Mouse (Mus musculus) heart, embryonic 13.5 days (tissue): ENCODE measurements around the gene Mx1. TPM values are rescaled to one million over a fixed set of nuclear protein-coding genes. Genes with fewer than 3 reads are reported as not detected.

Experiments
- ATAC-seq: fragments of 200-750 bp; cut with Nextera tagmentation; 2 replicates; pipeline ENCODE4 v1.8.0; 2017; ENCODE audit warnings: moderate TSS enrichment; ENCODE audit not compliant: insufficient number of reproducible peaks, low FRiP score, low TSS enrichment; ENCODE audit errors: extremely low read depth
- H3K27ac ChIP-seq: fragments of 300-500 bp; sonication (generic); replicated peaks from 2 replicates; pipeline ENCODE4 v1.5.1; 2015; ENCODE audit warnings: moderate library complexity, mild to moderate bottlenecking, inconsistent platforms
- H3K27me3 ChIP-seq: fragments of 300-500 bp; sonication (generic); replicated peaks from 2 replicates; pipeline ENCODE4 v1.6.1; 2015; ENCODE audit warnings: mild to moderate bottlenecking, inconsistent platforms
- H3K36me3 ChIP-seq: fragments of 300-500 bp; sonication (generic); 2 replicates; pipeline ENCODE4 v1.6.1; 2015; ENCODE audit warnings: mild to moderate bottlenecking, inconsistent platforms
- H3K4me1 ChIP-seq: fragments of 300-500 bp; sonication (generic); 2 replicates; pipeline ENCODE4 v1.6.1; 2015; ENCODE audit warnings: inconsistent platforms
- H3K4me2 ChIP-seq: fragments of 300-500 bp; sonication (generic); 2 replicates; pipeline ENCODE4 v1.6.1; 2015; ENCODE audit warnings: inconsistent platforms, mild to moderate bottlenecking, moderate library complexity
- H3K4me3 ChIP-seq: fragments of 300-500 bp; sonication (generic); 2 replicates; pipeline ENCODE4 v1.5.1; 2015; ENCODE audit warnings: moderate library complexity, mild to moderate bottlenecking, inconsistent platforms
- H3K9ac ChIP-seq: fragments of 300-500 bp; sonication (generic); 2 replicates; pipeline ENCODE4 v1.6.1; 2015; ENCODE audit warnings: inconsistent platforms, mild to moderate bottlenecking, moderate library complexity
- H3K9me3 ChIP-seq: fragments of 300-500 bp; sonication (generic); 2 replicates; pipeline ENCODE4 v1.6.1; 2016; ENCODE audit warnings: inconsistent platforms
- WGBS: fragments of 180-500 bp; shearing (Covaris S2); methylation state at CpG from one replicate; pipeline ENCODE4 v1.1.7; 2015; ENCODE audit warnings: mixed read lengths; 5-methylcytosine and 5-hydroxymethylcytosine counted together
- polyA plus RNA-seq: library from polyadenylated mRNA; unstranded; fragments of >200 nt; fragmentation: Nextera tagmentation; extraction: Ambion mirVana; gene quantifications from 2 replicates; pipeline ENCODE4 v1.2.1, GENCODE M21; 2015

Mx1 gene
- polyA plus RNA-seq, 1 experiment from 2014 or later: 0.27 TPM

DNA sequence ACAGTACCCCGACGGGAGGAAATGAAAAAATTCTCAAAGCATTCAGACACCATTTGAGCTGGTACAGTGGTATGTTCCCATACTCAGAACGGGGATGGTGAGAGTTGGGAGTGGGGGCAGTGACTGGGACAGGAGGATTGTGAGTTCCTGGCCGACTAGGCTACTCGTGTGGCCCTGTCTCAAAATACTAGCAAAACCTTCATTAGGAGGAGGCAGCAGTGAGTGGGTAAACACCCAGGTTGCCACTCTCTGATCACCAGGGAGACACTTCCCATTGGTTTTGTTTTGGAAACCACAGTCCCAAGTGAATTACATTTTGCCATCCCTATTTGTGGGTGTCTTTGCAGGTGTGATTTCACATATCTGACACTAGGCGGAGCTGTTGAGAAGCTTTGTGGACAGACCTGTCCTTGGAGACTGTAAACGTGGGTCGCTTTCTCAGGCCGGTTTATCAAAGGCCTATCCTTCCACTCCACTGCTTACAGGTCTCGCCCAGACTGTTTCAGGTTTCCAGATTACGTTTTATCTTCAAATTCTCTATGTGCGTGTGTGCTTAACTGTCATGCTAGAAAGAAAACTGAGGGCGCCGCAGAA is 18.9 kb downstream of the Mx1 start:
- H3K4me2 ChIP-seq: no peak overlapping the region
- no peak overlapping the region for H3K4me3 ChIP-seq
- no peak for ATAC-seq
- no peaks in the 10 kb centered on the region for H3K27me3 ChIP-seq
- whole genome bisulfite sequencing: 45% methylated on average over 14 of the region's 14 CpGs
- no peaks in the 10 kb centered on the region for H3K4me1 ChIP-seq
- H3K9ac ChIP-seq: no peak overlapping the region
- no peaks in the 10 kb centered on the region for H3K36me3 ChIP-seq
- H3K9me3 ChIP-seq: no peaks in the 10 kb centered on the region
- no peak overlapping the region for H3K27ac ChIP-seq

DNA sequence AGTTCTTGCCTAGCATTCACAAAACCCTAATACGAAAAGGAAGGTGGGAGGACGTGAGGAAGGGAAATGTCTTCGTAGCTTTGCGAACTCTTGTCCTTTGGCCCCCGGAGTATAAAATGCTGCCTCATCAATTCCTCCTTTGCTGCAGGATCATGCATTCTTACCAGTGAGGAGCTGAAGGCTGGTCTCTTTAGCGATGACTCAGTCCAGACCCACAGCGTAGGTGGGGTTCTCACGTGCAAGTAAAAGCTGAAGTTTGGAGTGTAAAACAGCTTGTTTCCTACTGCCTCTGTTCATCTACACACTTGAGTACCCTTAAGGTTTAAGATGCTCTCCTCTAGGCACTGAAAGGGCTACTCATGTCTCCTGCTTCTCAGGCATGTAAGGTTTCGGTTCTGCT is 20.7 kb downstream of the Mx1 start:
- Histone ChIP-seq H3K4me1 (no peaks in the 10 kb centered on the region), H3K4me2 (no peak overlapping the region), H3K27me3 (no peaks in the 10 kb centered on the region), H3K9me3 (no peaks in the 10 kb centered on the region), H3K4me3 (no peak overlapping the region), H3K9ac (no peak overlapping the region), H3K36me3 (peaks cover 4% of the 10 kb centered on the region; the same call in 1 of the 2 replicates), H3K27ac (no peak overlapping the region)
- 72% methylated on average over 9 of the region's 9 CpGs for whole genome bisulfite sequencing
- ATAC-seq: no peak

DNA sequence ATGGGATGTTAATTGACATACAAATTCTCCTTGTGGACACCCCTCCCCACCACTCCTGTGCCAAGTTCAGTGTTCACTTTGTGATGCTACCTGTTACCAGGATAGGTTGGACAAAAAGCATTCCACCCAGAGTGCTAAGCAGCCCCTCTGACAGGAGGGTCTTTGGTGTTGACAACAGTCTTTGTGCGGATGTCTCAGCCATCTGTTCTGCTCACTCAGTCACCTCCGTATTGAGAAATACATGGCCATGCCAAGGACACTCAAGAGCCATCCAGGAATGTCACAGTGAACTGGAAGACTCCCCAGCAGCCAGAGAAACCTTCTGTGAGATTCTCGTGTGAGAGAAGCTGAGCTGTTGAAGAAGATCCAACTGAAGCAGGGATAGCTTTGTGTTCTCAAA is 24.5 kb downstream of the Mx1 start:
- H3K36me3 ChIP-seq: peaks cover 4% of the 10 kb centered on the region; the same call in 1 of the 2 replicates
- H3K27ac ChIP-seq: no peak overlapping the region
- 61% methylated on average over 3 of the region's 3 CpGs for WGBS
- H3K9me3 ChIP-seq: no peaks in the 10 kb centered on the region
- no peaks in the 10 kb centered on the region for H3K27me3 ChIP-seq
- no peak for ATAC-seq
- no peaks in the 10 kb centered on the region for H3K4me1 ChIP-seq
- H3K4me2 ChIP-seq: no peak overlapping the region
- no peak overlapping the region for H3K4me3 ChIP-seq
- no peak overlapping the region for H3K9ac ChIP-seq

DNA sequence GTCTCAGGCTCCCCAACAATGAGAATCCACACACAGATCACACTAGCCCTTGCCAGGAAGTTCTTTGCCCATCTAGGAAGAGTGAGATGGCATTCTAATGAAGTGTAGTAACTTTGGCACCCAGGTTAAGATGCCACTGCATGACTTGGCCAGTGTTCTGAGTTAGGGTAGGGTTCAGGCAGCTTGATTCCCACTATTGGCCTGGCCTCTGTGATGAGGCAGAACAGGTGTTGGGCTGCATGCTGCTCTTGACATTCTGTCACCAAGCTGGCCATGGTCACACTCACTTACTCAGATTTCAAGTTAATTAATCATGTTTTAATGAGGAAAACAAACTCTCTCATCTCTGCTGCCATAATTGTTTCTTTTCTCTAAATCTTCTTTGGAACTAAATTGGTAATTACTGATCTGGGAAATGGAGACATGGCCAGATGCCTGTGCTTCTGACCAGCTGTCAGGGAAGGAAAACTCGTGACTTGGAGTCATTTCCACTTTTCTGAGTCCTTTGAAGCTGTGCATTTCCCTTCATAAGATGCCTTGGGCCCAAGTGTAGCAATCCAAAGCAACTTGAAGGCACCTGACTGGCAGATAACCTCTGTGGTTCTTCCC is 25.2 kb downstream of the Mx1 start:
- WGBS: 61% methylated on average over 1 of the region's 1 CpGs

DNA sequence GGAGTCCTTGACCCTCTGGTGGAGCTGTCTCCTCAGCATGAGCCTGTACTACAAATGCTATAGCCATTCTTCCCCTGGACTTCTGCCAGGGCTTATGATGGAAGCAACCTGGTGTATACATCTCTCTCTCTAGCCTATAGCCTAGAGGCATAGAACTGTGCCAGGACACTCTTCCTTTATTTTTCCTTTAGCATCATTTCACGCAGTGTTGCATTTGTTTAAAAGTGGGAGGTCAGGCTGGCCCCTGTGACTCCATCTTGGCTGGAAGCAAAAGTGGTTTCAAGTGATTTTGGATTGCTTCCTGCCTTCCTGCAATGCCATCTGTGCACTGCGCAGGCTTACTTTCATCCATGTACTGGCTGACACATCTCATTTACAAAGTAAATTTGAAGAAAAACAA is 28.5 kb downstream of the Mx1 start:
- Histone ChIP-seq H3K4me2 (no peak overlapping the region), H3K27ac (no peak overlapping the region), H3K36me3 (peaks cover 4% of the 10 kb centered on the region; the same call in 1 of the 2 replicates), H3K9ac (no peak overlapping the region), H3K27me3 (no peaks in the 10 kb centered on the region), H3K9me3 (no peaks in the 10 kb centered on the region), H3K4me1 (peaks cover 4% of the 10 kb centered on the region; the same call in 1 of the 2 replicates), H3K4me3 (no peak overlapping the region)
- no peak for ATAC-seq
- 80% methylated on average over 2 of the region's 2 CpGs for WGBS

More for the DNA sequence above, 25.2 kb downstream of the Mx1 start:
- H3K9ac ChIP-seq: no peak overlapping the region
- H3K4me2 ChIP-seq: no peak overlapping the region
- H3K9me3 ChIP-seq: no peaks in the 10 kb centered on the region
- no peaks in the 10 kb centered on the region for H3K4me1 ChIP-seq
- H3K27ac ChIP-seq: no peak overlapping the region
- peaks cover 4% of the 10 kb centered on the region; the same call in 1 of the 2 replicates for H3K36me3 ChIP-seq
- no peak overlapping the region for H3K4me3 ChIP-seq
- no peaks in the 10 kb centered on the region for H3K27me3 ChIP-seq
- ATAC-seq: no peak

DNA sequence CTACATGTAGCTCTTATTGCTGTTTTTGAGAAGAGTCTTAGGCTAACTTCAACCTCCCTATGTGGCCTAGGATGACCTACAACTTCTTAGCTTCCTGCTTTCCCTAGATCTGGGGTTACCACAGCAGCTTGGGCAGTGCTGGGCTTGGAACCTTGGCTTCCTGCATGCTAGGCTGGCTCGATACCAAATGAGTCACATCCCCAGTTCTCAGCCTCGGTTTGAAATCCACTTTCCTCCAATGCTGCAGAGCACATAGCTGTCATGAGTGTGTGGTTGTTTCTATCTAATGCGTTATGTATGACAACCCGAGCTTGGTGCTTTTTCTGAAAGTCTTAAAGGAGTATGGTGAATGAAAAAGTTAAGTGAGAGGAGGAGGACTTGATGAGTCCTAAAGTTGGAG is 31.4 kb downstream of the Mx1 start:
- Histone ChIP-seq H3K9ac (no peak overlapping the region), H3K9me3 (no peaks in the 10 kb centered on the region), H3K27me3 (no peaks in the 10 kb centered on the region), H3K4me2 (no peak overlapping the region), H3K4me3 (no peak overlapping the region), H3K27ac (no peak overlapping the region), H3K4me1 (peaks cover 4% of the 10 kb centered on the region; the same call in 1 of the 2 replicates), H3K36me3 (no peaks in the 10 kb centered on the region; the same call in 1 of the 2 replicates)
- ATAC-seq: 0 out of 2 replicates have a peak, but pooled peaks have one; percentile 14
- 44% methylated on average over 4 of the region's 4 CpGs for WGBS

DNA sequence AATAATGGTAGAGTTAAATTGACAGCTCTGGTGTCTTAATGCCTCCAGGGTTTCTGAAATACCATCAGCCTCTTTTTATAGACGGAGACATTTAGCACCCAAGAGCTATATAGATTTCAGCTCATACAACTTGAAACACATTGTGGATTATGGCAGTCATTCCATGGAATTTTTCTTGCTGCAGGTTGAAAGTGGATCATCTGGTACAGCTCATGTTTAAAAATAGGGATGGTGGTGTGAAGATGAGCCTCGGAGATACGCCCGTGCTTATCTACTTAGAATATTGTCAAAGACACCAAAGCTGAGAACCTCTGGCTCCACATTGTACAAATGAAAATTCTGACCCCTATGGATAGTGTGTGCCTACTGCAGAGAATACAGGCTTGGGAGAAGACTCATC is 32.6 kb downstream of the Mx1 start:
- no peak overlapping the region for H3K4me3 ChIP-seq
- no peak overlapping the region for H3K4me2 ChIP-seq
- no peak overlapping the region for H3K27ac ChIP-seq
- 72% methylated on average over 4 of the region's 4 CpGs for WGBS
- no peaks in the 10 kb centered on the region for H3K27me3 ChIP-seq
- H3K9me3 ChIP-seq: no peaks in the 10 kb centered on the region
- H3K4me1 ChIP-seq: peaks cover 4% of the 10 kb centered on the region; the same call in 1 of the 2 replicates
- H3K36me3 ChIP-seq: no peaks in the 10 kb centered on the region; the same call in 1 of the 2 replicates
- ATAC-seq: no peak
- H3K9ac ChIP-seq: no peak overlapping the region

DNA sequence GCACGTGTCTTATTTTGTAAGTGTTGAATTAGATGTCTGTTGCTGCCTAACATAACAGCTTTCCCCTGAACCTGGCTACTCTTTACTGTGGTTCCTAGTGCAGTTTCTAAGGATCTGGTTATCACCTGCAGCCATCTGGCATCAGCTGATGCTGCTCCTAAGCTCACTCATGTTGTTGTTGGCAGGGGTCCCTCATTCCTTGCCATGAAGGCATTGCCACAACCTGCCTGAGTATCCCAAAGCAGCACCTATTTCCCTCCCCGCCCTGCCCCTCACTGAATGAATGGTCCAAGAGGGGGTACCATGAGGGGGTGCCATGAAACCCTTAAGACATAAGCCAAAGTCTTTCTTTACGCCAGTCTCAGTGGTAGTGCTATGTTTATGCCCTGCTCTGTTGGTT is 34.7 kb downstream of the Mx1 start:
- Histone ChIP-seq H3K4me1 (peaks cover 4% of the 10 kb centered on the region; the same call in 1 of the 2 replicates), H3K36me3 (no peaks in the 10 kb centered on the region; the same call in 1 of the 2 replicates), H3K4me2 (no peak overlapping the region), H3K27me3 (no peaks in the 10 kb centered on the region), H3K9me3 (no peaks in the 10 kb centered on the region), H3K27ac (no peak overlapping the region), H3K4me3 (no peak overlapping the region), H3K9ac (no peak overlapping the region)
- WGBS: 77% methylated on average over 3 of the region's 3 CpGs
- no peak for ATAC-seq

DNA sequence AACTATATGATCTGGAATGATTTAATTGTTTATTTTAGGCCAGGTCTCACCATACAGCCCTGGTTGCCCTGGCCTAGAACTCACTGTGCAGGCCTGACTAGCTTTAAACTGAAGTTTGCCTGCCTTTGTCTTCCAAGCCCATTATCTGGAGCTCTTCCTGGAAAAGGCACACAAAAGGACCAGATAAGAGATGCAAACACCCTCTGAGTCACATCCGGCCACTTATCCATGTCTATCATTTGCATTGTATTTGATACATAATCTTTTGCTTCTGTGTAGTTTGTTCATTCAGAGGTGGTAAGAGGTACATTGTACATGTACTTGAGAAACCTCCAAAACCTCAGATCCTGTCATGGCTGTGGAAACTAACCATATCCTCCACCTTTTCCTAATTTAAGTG is 39.1 kb downstream of the Mx1 start:
- H3K4me2 ChIP-seq: no peak overlapping the region
- no peak for ATAC-seq
- H3K36me3 ChIP-seq: peaks cover 3% of the 10 kb centered on the region; the same call in 1 of the 2 replicates
- H3K27me3 ChIP-seq: no peaks in the 10 kb centered on the region
- WGBS: 38% methylated on average over 1 of the region's 1 CpGs
- H3K9me3 ChIP-seq: no peaks in the 10 kb centered on the region
- H3K9ac ChIP-seq: no peak overlapping the region
- 0 out of 2 replicates have a peak, but pooled peaks cover 9% of the 10 kb centered on the region for H3K4me1 ChIP-seq
- no peak overlapping the region for H3K4me3 ChIP-seq
- H3K27ac ChIP-seq: 0 out of 2 replicates have a peak overlapping the region, but pooled peaks have one; percentile 1

DNA sequence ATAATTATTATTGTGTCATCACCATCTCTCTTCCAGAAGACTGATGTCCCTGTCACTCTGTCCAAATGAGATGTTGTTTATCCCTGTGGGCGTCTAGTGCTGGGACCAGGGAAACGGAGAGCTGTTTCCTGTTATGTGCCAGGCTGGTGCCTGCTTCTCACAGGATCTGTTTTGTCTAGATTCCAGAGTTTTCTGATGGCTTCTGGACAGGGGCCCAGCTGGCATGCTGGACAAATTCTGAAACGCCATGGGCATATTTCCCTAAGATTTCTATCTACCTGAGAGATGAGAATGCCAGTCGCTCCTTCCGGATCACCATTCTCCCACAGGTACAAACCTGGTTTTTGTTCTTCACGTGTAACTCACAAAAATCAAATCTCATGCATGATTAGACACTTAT is 41.0 kb downstream of the Mx1 start:
- peaks cover 18% of the 10 kb centered on the region for H3K4me1 ChIP-seq
- H3K27ac ChIP-seq: no peak overlapping the region
- 0 out of 2 replicates have a peak, but pooled peaks cover 3% of the 10 kb centered on the region for H3K36me3 ChIP-seq
- H3K27me3 ChIP-seq: no peaks in the 10 kb centered on the region
- 72% methylated on average over 6 of the region's 6 CpGs for WGBS
- no peaks in the 10 kb centered on the region for H3K9me3 ChIP-seq
- H3K9ac ChIP-seq: no peak overlapping the region
- ATAC-seq: no peak
- no peak overlapping the region for H3K4me3 ChIP-seq
- H3K4me2 ChIP-seq: no peak overlapping the region

DNA sequence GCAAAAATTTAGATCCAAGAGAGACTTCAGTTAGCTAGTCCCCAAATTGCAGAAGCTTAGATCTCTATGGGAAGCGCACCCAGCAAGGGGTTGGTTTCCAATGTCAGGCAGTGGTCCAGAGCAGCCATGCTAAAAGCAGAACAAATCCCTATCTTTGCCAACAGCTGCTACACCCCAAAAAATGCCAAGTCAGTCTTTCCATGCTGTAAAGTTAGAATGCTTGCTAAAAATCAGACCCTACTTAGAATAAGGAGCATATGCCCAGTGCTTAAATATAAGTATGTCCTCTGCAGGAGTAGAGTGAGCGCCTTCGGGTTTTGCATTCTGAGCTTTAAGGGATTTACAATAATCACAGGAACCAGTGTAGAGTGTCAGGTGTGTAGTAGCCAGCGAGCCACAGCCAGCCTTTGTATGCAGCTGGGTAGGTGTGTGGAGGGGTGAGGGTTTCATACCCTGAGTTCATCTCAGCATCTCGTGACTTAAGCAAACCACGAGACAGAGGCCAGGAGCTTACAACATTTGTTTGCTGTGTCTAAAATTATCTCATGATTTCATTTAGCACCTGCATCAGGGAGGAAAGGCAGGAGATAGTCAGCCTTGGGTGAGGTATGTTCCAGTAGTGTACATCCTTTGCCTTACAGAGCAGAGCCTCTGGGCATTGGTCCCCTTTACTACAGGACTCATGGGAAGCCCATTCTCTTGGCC is 43.8 kb downstream of the Mx1 start:
- Histone ChIP-seq H3K4me1 (peaks cover 18% of the 10 kb centered on the region), H3K27me3 (no peaks in the 10 kb centered on the region), H3K4me3 (no peak overlapping the region), H3K9ac (no peak overlapping the region), H3K27ac (no peak overlapping the region), H3K36me3 (0 out of 2 replicates have a peak, but pooled peaks cover 3% of the 10 kb centered on the region), H3K9me3 (no peaks in the 10 kb centered on the region), H3K4me2 (no peak overlapping the region)
- 81% methylated on average over 6 of the region's 6 CpGs for WGBS
- no peak for ATAC-seq
